Mouse (Mus musculus) bone marrow, adult 2 months (tissue): ENCODE measurements around the gene Rdh19. TPM values are rescaled to one million over a fixed set of nuclear protein-coding genes. Genes with fewer than 3 reads are reported as not detected.
"Not testable (repeated sequence)": the region's sequence is repeated elsewhere in the genome, so short reads cannot be mapped to it uniquely, and the experiment has no call there.

Experiments
- H3K27ac ChIP-seq: fragments of 200-500 bp; 2 replicates; pipeline ENCODE4 v1.5.1; 2012; ENCODE audit warnings: low read depth, mild to moderate bottlenecking, control low read depth, inconsistent platforms, low read length; ENCODE audit not compliant: control insufficient read depth, poor library complexity, insufficient read depth
- H3K4me1 ChIP-seq: fragments of 200-500 bp; 2 replicates; pipeline ENCODE4 v1.6.1; 2011; ENCODE audit warnings: low read length; ENCODE audit not compliant: control insufficient read depth, insufficient read depth
- H3K4me3 ChIP-seq: fragments of 200-500 bp; replicated peaks from 2 replicates; pipeline ENCODE3; 2011; ENCODE audit warnings: mild to moderate bottlenecking, low read depth, low read length, control low read depth; ENCODE audit not compliant: control insufficient read depth
- CTCF ChIP-seq: fragments of 200-500 bp; IDR thresholded peaks from 2 replicates; pipeline ENCODE4 v1.5.1; 2011; ENCODE audit warnings: low read length, control low read depth; ENCODE audit not compliant: control insufficient read depth, insufficient read depth
- POLR2A ChIP-seq: fragments of 200-500 bp; IDR thresholded peaks from 2 replicates; pipeline ENCODE4 v1.6.1; 2011; ENCODE audit warnings: low read depth, mild to moderate bottlenecking, control low read depth, low read length, borderline replicate concordance; ENCODE audit not compliant: control insufficient read depth
- WGBS: fragments of 180-500 bp; shearing (Covaris S2); methylation state at CpG from one replicate; pipeline ENCODE4 v1.1.7; 2018; 5-methylcytosine and 5-hydroxymethylcytosine counted together
- polyA plus RNA-seq: library from polyadenylated mRNA; stranded (reverse); fragments of >200 nt; gene quantifications from 2 replicates; pipeline ENCODE4 v1.2.4, GENCODE M21; 2011; ENCODE audit warnings: low replicate concordance; ENCODE audit not compliant: missing spikeins, insufficient read depth, insufficient read length

Rdh19 gene
- not detected in 2 replicates for polyA plus RNA-seq

DNA sequence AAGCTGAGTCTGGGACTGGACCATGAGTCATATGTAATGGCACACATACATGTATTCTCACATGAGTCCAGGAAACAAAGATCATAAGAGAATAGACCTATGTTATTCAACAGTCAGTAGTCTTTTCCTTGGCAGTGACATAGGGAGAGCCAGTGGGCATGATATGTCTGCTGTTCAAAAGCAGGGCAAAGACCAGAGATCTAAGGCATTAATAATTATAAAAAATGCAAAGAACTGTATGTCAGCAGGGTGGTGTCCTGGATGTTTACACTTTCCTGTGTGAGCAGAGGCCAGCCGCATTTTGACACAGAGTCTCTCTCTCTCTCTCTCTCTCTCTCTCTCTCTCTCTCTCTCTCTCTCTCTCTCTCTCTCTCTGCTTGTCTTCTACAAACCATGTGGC lies at the start of gene Rdh19:
Gene Rdh19, plus strand, starts transcription at position 301 of the 400 bp plus-strand sequence.
- Histone ChIP-seq H3K4me1 (no peaks in the 10 kb centered on the region), H3K27ac (no peak within 1 kb of the TSS), H3K4me3 (no peak within 1 kb of the TSS)
- no peak for TF ChIP-seq POLR2A
- no peak for TF ChIP-seq CTCF
- WGBS, result 92% methylated on average over 1 of the region's 1 CpGs

DNA sequence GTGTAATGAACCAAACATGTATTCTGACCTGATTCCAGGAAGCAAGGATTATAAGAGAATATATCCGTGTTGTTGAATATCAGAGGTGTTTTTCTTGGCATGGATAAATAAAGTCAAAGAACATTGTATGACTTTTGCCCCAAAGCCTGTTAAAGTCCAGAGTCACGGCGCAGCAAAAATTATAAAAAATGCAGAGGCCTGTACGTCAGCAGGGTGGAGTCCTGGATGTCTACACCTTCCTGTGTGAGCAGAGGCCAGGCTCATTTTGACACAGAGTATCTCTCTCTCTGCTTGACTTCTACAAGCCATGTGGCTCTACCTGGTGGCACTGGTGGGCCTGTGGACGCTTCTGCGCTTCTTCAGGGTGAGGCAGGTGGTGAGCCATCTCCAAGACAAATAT lies 48.8 kb upstream of the Rdh19 start, which contains the start of gene Rdh16:
Gene Rdh16, plus strand, starts transcription at position 262 of the 400 bp plus-strand sequence.
- TF ChIP-seq POLR2A, result no peak
- Histone ChIP-seq H3K27ac (no peak within 1 kb of the TSS), H3K4me1 (no peaks in the 10 kb centered on the region), H3K4me3 (no peak within 1 kb of the TSS)
- 79% methylated on average over 6 of the region's 6 CpGs for WGBS

DNA sequence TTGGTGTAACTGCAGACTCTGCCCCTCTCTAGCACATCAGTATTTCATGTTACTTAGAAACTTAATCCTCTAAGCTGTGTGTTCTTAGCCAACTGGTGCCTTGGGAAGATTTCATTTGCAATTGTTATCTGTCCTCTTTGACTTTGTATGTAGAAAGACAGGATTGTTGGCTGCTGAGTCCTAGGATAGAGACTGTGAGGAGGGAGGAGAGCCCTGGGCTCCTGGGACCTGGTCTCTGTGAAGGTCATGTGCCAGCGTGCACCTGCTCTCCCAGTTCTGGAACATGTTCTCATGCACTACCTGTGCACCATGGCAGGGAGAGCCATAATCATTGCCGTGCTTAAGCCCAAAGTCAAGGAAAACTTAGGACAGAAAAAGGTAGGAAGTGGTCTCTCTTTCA lies 48.1 kb upstream of the Rdh19 start:
- WGBS, result 90% methylated on average over 2 of the region's 2 CpGs
- Histone ChIP-seq H3K27ac (no peak overlapping the region), H3K4me3 (no peak overlapping the region), H3K4me1 (no peaks in the 10 kb centered on the region)
- TF ChIP-seq POLR2A, result no peak
- TF ChIP-seq CTCF, result no peak

DNA sequence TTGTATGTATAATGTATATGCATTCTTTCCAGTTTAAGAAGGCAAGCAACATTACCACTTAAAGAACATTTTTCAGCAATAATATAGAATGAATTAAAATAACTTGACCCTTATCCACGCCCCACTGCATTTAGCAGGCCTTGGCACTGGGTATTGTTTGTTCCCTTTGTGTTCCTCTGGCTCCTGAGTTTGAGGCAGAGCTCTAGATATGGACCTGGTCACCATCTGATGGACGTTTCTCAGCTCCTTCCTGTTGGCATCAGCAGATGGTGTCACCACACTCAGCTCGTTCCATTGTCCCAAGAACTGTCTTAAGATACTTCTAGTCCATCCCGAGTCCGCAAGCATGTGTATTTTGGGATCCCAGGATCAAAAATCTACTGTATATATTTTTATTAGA lies 47.5 kb upstream of the Rdh19 start:
- TF ChIP-seq POLR2A, result no peak
- no peak for TF ChIP-seq CTCF
- Histone ChIP-seq H3K4me3 (no peak overlapping the region), H3K27ac (no peak overlapping the region), H3K4me1 (no peaks in the 10 kb centered on the region)
- 66% methylated on average over 5 of the region's 5 CpGs for WGBS

DNA sequence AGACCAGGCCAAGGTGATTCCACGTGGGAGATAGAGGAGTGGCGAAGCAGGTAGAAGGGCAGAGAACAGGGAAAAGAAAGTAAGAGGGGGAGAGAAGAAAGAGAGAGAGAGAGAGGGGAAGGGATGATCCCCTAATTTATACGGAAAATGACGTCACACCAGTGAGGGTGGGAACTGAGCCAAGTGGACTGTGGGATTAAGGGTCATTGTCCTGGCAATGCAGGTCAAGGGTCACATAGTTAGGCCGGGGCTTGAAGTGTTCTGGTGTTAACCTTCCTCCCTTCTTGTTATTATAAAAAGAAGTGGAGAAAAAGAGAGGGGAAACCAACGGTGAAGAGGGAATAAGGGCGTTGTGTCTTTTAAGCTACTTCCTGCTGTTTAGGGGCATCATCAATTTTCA lies 45.3 kb upstream of the Rdh19 start:
- Histone ChIP-seq H3K4me1 (no peaks in the 10 kb centered on the region), H3K4me3 (no peak overlapping the region), H3K27ac (no peak overlapping the region)
- TF ChIP-seq CTCF (no peak), POLR2A (no peak)
- WGBS, result 62% methylated on average over 7 of the region's 7 CpGs

DNA sequence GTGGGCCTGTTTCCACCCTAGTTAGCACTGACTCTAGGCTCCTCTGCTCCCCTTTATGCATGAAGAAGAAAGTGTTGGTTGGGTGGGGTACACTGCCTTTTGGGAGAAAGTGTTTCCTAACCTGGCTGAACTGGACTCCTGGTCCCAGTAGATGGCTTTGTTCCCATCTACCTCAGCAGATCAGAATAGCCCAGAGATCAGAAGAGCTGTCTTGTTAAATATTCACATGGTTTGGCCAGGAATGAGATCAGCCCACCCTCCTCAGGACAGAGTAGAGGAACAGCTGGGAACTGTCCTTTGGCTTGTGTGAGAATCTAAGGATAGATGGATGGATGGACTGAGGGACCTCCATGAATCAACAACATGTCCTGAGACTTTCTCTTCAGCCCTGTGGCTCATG lies 33.8 kb upstream of the Rdh19 start:
- no peaks in the 10 kb centered on the region for H3K4me1 ChIP-seq
- H3K27ac ChIP-seq, result no peak overlapping the region
- no peak for TF ChIP-seq POLR2A
- no peak for TF ChIP-seq CTCF
- H3K4me3 ChIP-seq, result no peak overlapping the region

DNA sequence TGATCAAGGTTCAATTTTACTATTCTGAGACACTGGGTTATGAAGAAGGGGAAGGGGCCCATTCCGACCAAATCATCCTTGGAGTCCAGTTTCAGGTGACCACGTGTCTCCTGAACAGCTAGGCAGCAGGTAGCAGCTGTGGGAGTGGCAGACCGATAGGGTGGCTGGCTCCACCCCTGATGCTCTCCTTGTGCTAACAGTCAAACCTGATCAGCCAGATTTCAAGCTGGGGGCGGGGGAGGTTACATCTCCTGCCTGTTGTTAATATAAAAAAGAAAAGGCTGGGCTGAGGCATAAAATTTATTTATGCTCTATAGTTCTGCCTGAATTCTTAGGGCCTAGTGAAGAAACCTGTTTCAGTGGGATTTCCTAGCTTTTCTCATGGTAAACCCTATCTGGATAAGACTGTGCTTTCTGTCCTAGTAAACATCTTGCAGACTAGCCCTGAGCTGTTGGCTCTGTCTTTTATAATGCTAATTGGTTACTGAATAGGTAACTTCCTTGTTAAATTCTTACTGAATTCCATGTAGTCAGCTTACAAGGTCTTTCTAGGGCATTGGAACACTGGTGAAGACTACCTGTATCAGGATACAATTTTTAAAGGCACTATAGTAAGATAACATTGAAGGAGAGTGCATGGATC lies 32.3 kb upstream of the Rdh19 start:
- H3K27ac ChIP-seq, H3K4me1 ChIP-seq, H3K4me3 ChIP-seq: not testable (repeated sequence)
- WGBS, result 72% methylated on average over 4 of the region's 4 CpGs

DNA sequence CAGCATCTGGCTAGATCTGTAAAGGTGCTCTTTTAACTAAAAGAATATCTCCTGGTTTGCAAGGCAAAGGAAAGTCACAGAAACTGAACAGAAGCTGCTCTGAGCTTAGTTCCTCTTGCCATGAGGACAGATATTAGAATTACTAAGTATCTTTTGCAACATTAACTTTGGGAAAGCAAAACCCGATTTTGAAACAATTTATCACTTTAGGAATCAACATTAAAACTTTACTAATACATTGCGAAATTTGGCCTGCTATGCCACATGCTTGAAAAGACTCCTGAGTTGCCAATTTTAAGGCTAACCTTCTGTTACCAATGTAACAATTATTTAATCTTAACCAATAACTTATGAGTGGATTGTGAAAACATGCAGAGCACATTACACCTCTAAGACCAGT lies 27.9 kb upstream of the Rdh19 start:
- H3K27ac ChIP-seq, H3K4me1 ChIP-seq, H3K4me3 ChIP-seq: not testable (repeated sequence)
- 61% methylated on average over 2 of the region's 2 CpGs for WGBS

DNA sequence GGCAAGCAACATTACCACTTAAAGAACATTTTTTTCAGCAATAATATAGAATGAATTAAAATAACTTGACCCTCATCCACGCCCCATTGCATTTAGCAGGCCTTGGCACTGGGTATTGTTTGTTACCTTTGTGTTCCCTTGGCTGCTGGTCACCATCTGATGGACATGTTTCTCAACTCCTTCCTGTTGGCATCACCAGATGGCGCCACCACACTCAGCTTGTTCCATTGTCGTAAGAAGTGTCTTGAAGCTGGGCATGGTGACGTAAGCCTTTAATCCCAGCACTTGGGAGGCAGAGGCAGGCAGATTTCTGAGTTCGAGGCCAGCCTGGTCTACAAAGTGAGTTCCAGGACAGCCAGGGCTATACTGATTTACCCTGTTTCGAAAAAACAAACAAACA lies 24.3 kb upstream of the Rdh19 start:
- TF ChIP-seq POLR2A (no peak), CTCF (peak; percentile 36)
- no peak overlapping the region for H3K4me3 ChIP-seq
- 54% methylated on average over 6 of the region's 6 CpGs for WGBS

More for the DNA sequence above, 24.3 kb upstream of the Rdh19 start:
- H3K27ac ChIP-seq, result no peak overlapping the region
- H3K4me1 ChIP-seq, result no peaks in the 10 kb centered on the region; the same call in 1 of the 2 replicates
